Mouse (Mus musculus): Measurements from ENCODE around the gene Sorcs2. TPM values are rescaled to one million over a fixed set of nuclear protein-coding genes. Genes with fewer than 3 reads are reported as not detected.

Sorcs2 gene
- polyA plus RNA-seq, 1 experiment from 2014 or later: 11.1 TPM

DNA sequence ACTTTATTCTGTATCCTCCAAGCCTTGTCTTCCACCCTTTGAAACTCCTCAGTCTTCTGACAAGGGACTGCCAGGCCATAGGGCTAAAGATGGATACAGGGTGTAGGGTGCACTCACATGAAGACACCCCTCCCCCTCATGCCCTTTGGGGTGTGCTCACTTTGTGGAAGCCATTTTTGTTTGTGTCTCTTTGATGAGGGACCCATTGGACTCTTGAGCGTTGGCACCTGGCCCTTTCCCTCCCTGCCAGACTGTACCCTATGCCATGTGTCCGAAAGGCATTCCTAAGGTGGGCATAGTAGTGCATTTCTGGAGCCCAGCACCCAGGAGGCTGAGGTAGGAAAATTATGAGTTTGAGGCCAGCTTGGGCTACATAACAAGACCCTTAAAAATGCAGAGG, 341.0 kb downstream of the Sorcs2 start:
- 95% methylated on average over 2 of the region's 2 CpGs for WGBS

GRCm38 (mm10) chr5:36055876-36056275, 342.1 kb downstream of the Sorcs2 start:
- no peak overlapping the region for H3K4me3 ChIP-seq (ENCODE audit: low read length)
- no peaks in the 10 kb centered on the region for H3K27me3 ChIP-seq (ENCODE audit: insufficient read depth, low read length)
- WGBS: 90% methylated on average over 14 of the region's 14 CpGs
- H3K36me3 ChIP-seq (ENCODE audit: insufficient read depth, low read length): peaks cover 3% of the 10 kb centered on the region; the same call in 1 of the 2 replicates
- no peak overlapping the region for H3K27ac ChIP-seq (ENCODE audit: low read length)
- no peak overlapping the region for H3K9ac ChIP-seq (replicated peaks; ENCODE audit: low read length)
- no peaks in the 10 kb centered on the region for H3K4me1 ChIP-seq (ENCODE audit: insufficient read depth, low read length)
- no peak overlapping the region for H3K4me2 ChIP-seq (replicated peaks; ENCODE audit: low read depth, low read length)
- H3K9me3 ChIP-seq (ENCODE audit: low read length): 0 out of 2 replicates have a peak, but pooled peaks cover 4% of the 10 kb centered on the region
- no peak for ATAC-seq (ENCODE audit: low FRiP score, low TSS enrichment)

More for the DNA sequence above, 341.0 kb downstream of the Sorcs2 start:
- H3K36me3 ChIP-seq (ENCODE audit: insufficient read depth, low read length): peaks cover 3% of the 10 kb centered on the region; the same call in 1 of the 2 replicates
- no peak overlapping the region for H3K4me2 ChIP-seq (replicated peaks; ENCODE audit: low read depth, low read length)
- H3K9ac ChIP-seq (replicated peaks; ENCODE audit: low read length): no peak overlapping the region
- 0 out of 2 replicates have a peak, but pooled peaks cover 4% of the 10 kb centered on the region for H3K9me3 ChIP-seq (ENCODE audit: low read length)
- no peaks in the 10 kb centered on the region for H3K4me1 ChIP-seq (ENCODE audit: insufficient read depth, low read length)
- no peak for ATAC-seq (ENCODE audit: low FRiP score, low TSS enrichment)
- H3K4me3 ChIP-seq (ENCODE audit: low read length): no peak overlapping the region
- H3K27me3 ChIP-seq (ENCODE audit: insufficient read depth, low read length): no peaks in the 10 kb centered on the region
- H3K27ac ChIP-seq (ENCODE audit: low read length): no peak overlapping the region

GRCm38 (mm10) chr5:36054498-36054897, 343.4 kb downstream of the Sorcs2 start:
- Histone ChIP-seq H3K9me3 (ENCODE audit: low read length) (0 out of 2 replicates have a peak, but pooled peaks cover 4% of the 10 kb centered on the region), H3K4me1 (ENCODE audit: insufficient read depth, low read length) (no peaks in the 10 kb centered on the region), H3K36me3 (ENCODE audit: insufficient read depth, low read length) (peaks cover 3% of the 10 kb centered on the region; the same call in 1 of the 2 replicates), H3K4me3 (ENCODE audit: low read length) (no peak overlapping the region), H3K27me3 (ENCODE audit: insufficient read depth, low read length) (no peaks in the 10 kb centered on the region), H3K9ac (replicated peaks; ENCODE audit: low read length) (no peak overlapping the region), H3K27ac (ENCODE audit: low read length) (no peak overlapping the region), H3K4me2 (replicated peaks; ENCODE audit: low read depth, low read length) (no peak overlapping the region)
- WGBS: 68% methylated on average over 3 of the region's 3 CpGs
- ATAC-seq (ENCODE audit: low FRiP score, low TSS enrichment): no peak

DNA sequence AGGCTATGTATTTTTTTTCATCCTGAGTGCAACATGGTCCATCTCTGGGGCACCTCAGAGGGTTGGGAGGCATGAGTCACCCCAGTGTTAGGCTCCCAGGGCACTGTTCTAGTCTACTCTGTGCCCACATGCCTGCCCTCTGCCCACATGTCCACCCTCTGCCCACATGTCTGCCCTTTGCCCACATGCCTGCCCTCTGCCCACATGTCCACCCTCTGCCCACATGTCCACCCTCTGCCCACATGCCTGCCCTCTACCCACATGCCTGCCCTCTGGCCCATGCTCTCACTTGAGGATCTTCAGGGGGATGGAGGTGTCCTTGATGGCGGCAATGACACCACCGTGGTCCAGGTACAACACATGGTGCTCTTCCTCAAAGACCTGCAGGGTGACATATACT, 354.8 kb downstream of the Sorcs2 start:
- Histone ChIP-seq H3K4me1 (ENCODE audit: insufficient read depth, low read length) (peaks cover 14% of the 10 kb centered on the region; the same call in 1 of the 2 replicates), H3K36me3 (ENCODE audit: insufficient read depth, low read length) (no peaks in the 10 kb centered on the region), H3K4me2 (replicated peaks; ENCODE audit: low read depth, low read length) (no peak overlapping the region), H3K27me3 (ENCODE audit: insufficient read depth, low read length) (no peaks in the 10 kb centered on the region), H3K27ac (ENCODE audit: low read length) (no peak overlapping the region), H3K9me3 (ENCODE audit: low read length) (no peaks in the 10 kb centered on the region), H3K4me3 (ENCODE audit: low read length) (no peak overlapping the region), H3K9ac (replicated peaks; ENCODE audit: low read length) (no peak overlapping the region)
- ATAC-seq (ENCODE audit: low FRiP score, low TSS enrichment): no peak
- WGBS: 92% methylated on average over 2 of the region's 2 CpGs

- Histone ChIP-seq H3K4me2 (replicated peaks; ENCODE audit: low read depth, low read length) (no peak overlapping the region), H3K36me3 (ENCODE audit: insufficient read depth, low read length) (no peaks in the 10 kb centered on the region), H3K27ac (ENCODE audit: low read length) (no peak overlapping the region), H3K9me3 (ENCODE audit: low read length) (no peaks in the 10 kb centered on the region), H3K4me3 (ENCODE audit: low read length) (no peak overlapping the region), H3K27me3 (ENCODE audit: insufficient read depth, low read length) (no peaks in the 10 kb centered on the region), H3K4me1 (ENCODE audit: insufficient read depth, low read length) (peaks cover 14% of the 10 kb centered on the region; the same call in 1 of the 2 replicates), H3K9ac (replicated peaks; ENCODE audit: low read length) (no peak overlapping the region)
- ATAC-seq (ENCODE audit: low FRiP score, low TSS enrichment): no peak
- WGBS: 87% methylated on average over 6 of the region's 6 CpGs
Observed at GRCm38 (mm10) chr5:36041756-36042155, 356.2 kb downstream of the Sorcs2 start.

- no peak overlapping the region for H3K27ac ChIP-seq (ENCODE audit: low read length)
Observed at GRCm38 (mm10) chr5:36041236-36041562, 356.7 kb downstream of the Sorcs2 start.

GRCm38 (mm10) chr5:36040398-36041235, 357.3 kb downstream of the Sorcs2 start:
- H3K9ac ChIP-seq (replicated peaks; ENCODE audit: low read length): no peak overlapping the region
- H3K27ac ChIP-seq (ENCODE audit: low read length): no peak overlapping the region
- 55% methylated on average over 13 of the region's 13 CpGs for WGBS
- peak; percentile 60; the same call in 1 of the 2 replicates for ATAC-seq (ENCODE audit: low FRiP score, low TSS enrichment)
- peaks cover 14% of the 10 kb centered on the region; the same call in 1 of the 2 replicates for H3K4me1 ChIP-seq (ENCODE audit: insufficient read depth, low read length)
- no peaks in the 10 kb centered on the region for H3K36me3 ChIP-seq (ENCODE audit: insufficient read depth, low read length)
- no peak overlapping the region for H3K4me2 ChIP-seq (replicated peaks; ENCODE audit: low read depth, low read length)
- H3K9me3 ChIP-seq (ENCODE audit: low read length): no peaks in the 10 kb centered on the region
- H3K4me3 ChIP-seq (ENCODE audit: low read length): no peak overlapping the region
- H3K27me3 ChIP-seq (ENCODE audit: insufficient read depth, low read length): no peaks in the 10 kb centered on the region

More at GRCm38 (mm10) chr5:36041236-36041562, 356.7 kb downstream of the Sorcs2 start:
- no peaks in the 10 kb centered on the region for H3K36me3 ChIP-seq (ENCODE audit: insufficient read depth, low read length)
- no peak overlapping the region for H3K4me2 ChIP-seq (replicated peaks; ENCODE audit: low read depth, low read length)
- H3K27me3 ChIP-seq (ENCODE audit: insufficient read depth, low read length): no peaks in the 10 kb centered on the region
- H3K4me3 ChIP-seq (ENCODE audit: low read length): no peak overlapping the region
- no peaks in the 10 kb centered on the region for H3K9me3 ChIP-seq (ENCODE audit: low read length)
- H3K9ac ChIP-seq (replicated peaks; ENCODE audit: low read length): no peak overlapping the region
- H3K4me1 ChIP-seq (ENCODE audit: insufficient read depth, low read length): peaks cover 14% of the 10 kb centered on the region; the same call in 1 of the 2 replicates
- ATAC-seq (ENCODE audit: low FRiP score, low TSS enrichment): 0 out of 2 replicates have a peak, but pooled peaks have one; percentile 25

GRCm38 (mm10) chr5:36039596-36039995, 358.3 kb downstream of the Sorcs2 start:
- ATAC-seq (ENCODE audit: low FRiP score, low TSS enrichment): no peak

DNA sequence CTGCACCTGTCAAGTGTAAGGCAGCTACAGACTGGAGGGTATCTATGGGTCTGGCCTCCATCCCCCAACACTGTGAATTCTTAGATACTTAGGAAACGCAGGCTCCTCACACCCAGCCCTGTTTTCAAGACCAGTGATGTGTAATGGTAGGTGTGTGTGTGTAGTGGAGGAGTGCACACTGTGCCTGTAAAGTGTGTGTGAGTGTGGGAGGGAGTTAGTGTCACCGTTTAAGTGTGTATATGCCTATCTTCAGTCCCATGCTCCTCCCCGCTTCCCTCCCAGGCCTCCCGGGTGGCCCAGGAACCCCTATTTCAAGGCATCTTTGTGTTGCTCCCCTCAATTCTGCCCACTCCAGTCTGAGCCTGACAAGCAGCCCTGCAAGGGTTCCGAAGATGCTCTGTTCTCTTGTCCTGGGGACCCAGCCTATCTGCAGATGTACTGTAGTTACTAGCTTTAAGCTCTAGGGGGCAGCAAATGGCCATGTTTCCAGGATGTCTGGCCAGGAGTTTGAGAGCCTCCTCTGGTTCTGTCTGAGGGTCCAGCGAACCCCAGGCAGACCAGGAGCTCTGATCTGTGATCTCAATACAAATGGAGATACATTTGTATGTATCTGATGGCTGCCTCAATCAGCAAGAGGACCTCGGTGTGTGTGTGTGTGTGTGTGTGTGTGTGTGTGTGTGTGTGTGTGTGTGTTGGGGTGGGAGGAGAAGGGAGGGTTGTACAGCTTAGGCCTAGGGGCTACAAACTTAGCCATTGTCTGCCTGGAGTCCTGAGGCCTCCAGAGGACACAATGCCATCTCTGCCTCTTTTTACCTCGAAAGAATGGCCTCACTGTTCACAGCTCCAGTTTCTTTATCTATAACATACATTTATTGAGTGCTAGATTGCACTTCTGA, 364.2 kb downstream of the Sorcs2 start:
- H3K27ac ChIP-seq (ENCODE audit: low read length): no peak overlapping the region
- peak; percentile 37; the same call in 1 of the 2 replicates for ATAC-seq (ENCODE audit: low FRiP score, low TSS enrichment)
- H3K36me3 ChIP-seq (ENCODE audit: insufficient read depth, low read length): no peaks in the 10 kb centered on the region
- no peak overlapping the region for H3K4me2 ChIP-seq (replicated peaks; ENCODE audit: low read depth, low read length)
- no peak overlapping the region for H3K4me3 ChIP-seq (ENCODE audit: low read length)
- no peaks in the 10 kb centered on the region for H3K27me3 ChIP-seq (ENCODE audit: insufficient read depth, low read length)
- no peaks in the 10 kb centered on the region for H3K9me3 ChIP-seq (ENCODE audit: low read length)
- H3K9ac ChIP-seq (replicated peaks; ENCODE audit: low read length): no peak overlapping the region
- H3K4me1 ChIP-seq (ENCODE audit: insufficient read depth, low read length): no peaks in the 10 kb centered on the region
- WGBS: 48% methylated on average over 8 of the region's 8 CpGs

More at GRCm38 (mm10) chr5:36039596-36039995, 358.3 kb downstream of the Sorcs2 start:
- WGBS: 93% methylated on average over 5 of the region's 5 CpGs
- no peak overlapping the region for H3K4me3 ChIP-seq (ENCODE audit: low read length)
- no peak overlapping the region for H3K27ac ChIP-seq (ENCODE audit: low read length)
- H3K4me2 ChIP-seq (replicated peaks; ENCODE audit: low read depth, low read length): no peak overlapping the region
- H3K27me3 ChIP-seq (ENCODE audit: insufficient read depth, low read length): no peaks in the 10 kb centered on the region
- no peaks in the 10 kb centered on the region for H3K36me3 ChIP-seq (ENCODE audit: insufficient read depth, low read length)
- H3K4me1 ChIP-seq (ENCODE audit: insufficient read depth, low read length): peaks cover 14% of the 10 kb centered on the region; the same call in 1 of the 2 replicates
- H3K9ac ChIP-seq (replicated peaks; ENCODE audit: low read length): no peak overlapping the region
- no peaks in the 10 kb centered on the region for H3K9me3 ChIP-seq (ENCODE audit: low read length)
